Mouse (Mus musculus) hindbrain, embryonic 14.5 days (tissue): ENCODE data around the gene Hs2st1. TPM values are rescaled to one million over a fixed set of nuclear protein-coding genes. Genes with fewer than 3 reads are reported as not detected.

ENCODE experiments used
- ATAC-seq: fragments of 200-750 bp; cut with Nextera tagmentation; 2 replicates; pipeline ENCODE4 v1.8.0; 2017; ENCODE audit warnings: moderate number of reproducible peaks, mild to moderate bottlenecking, moderate TSS enrichment, moderate library complexity; ENCODE audit not compliant: low FRiP score
- DNase-seq: peaks from one replicate; pipeline ENCODE4 v3.0.0-alpha.2; 2015; ENCODE audit warnings: low spot score
- H3K27ac ChIP-seq: fragments of 300-500 bp; sonication (generic); 2 replicates; pipeline ENCODE4 v1.5.1; 2014; ENCODE audit warnings: mild to moderate bottlenecking, moderate library complexity
- H3K27me3 ChIP-seq: fragments of 300-500 bp; sonication (generic); 2 replicates; pipeline ENCODE4 v1.6.1; 2014; ENCODE audit warnings: mild to moderate bottlenecking, low read length, mixed read lengths; ENCODE audit not compliant: control insufficient read depth, insufficient read depth
- H3K36me3 ChIP-seq: fragments of 300-500 bp; sonication (generic); replicated peaks from 2 replicates; pipeline ENCODE4 v1.6.1; 2014; ENCODE audit not compliant: control insufficient read depth, insufficient read depth
- H3K4me1 ChIP-seq: fragments of 300-500 bp; sonication (generic); replicated peaks from 2 replicates; pipeline ENCODE4 v1.6.1; 2014; ENCODE audit warnings: antibody characterized with exemption, low read length, mixed read lengths; ENCODE audit not compliant: control insufficient read depth, insufficient read depth
- H3K4me2 ChIP-seq: fragments of 300-500 bp; sonication (generic); replicated peaks from 2 replicates; pipeline ENCODE4 v1.6.1; 2014; ENCODE audit warnings: mild to moderate bottlenecking, moderate library complexity
- H3K4me3 ChIP-seq: fragments of 300-500 bp; sonication (generic); replicated peaks from 2 replicates; pipeline ENCODE4 v1.5.1; 2014; ENCODE audit warnings: mild to moderate bottlenecking, low read length
- H3K9ac ChIP-seq: fragments of 300-500 bp; sonication (generic); 2 replicates; pipeline ENCODE4 v1.6.1; 2014
- H3K9me3 ChIP-seq: fragments of 300-500 bp; sonication (generic); 2 replicates; pipeline ENCODE4 v1.6.1; 2016; ENCODE audit warnings: low read length; ENCODE audit not compliant: control insufficient read depth
- WGBS: fragments of 180-500 bp; shearing (Covaris S2); extraction: QIAGEN DNeasy Blood & Tissue Kit; methylation state at CpG from one replicate; pipeline ENCODE4 v1.1.7; 2014; 5-methylcytosine and 5-hydroxymethylcytosine counted together
- polyA plus RNA-seq: library from polyadenylated mRNA; unstranded; fragments of >200 nt; fragmentation: Nextera tagmentation; extraction: Ambion mirVana; gene quantifications from 2 replicates; pipeline ENCODE4 v1.2.1, GENCODE M21; 2014

Gene Hs2st1
- polyA plus RNA-seq, 1 experiment from 2014 or later, result 15.2 TPM

DNA sequence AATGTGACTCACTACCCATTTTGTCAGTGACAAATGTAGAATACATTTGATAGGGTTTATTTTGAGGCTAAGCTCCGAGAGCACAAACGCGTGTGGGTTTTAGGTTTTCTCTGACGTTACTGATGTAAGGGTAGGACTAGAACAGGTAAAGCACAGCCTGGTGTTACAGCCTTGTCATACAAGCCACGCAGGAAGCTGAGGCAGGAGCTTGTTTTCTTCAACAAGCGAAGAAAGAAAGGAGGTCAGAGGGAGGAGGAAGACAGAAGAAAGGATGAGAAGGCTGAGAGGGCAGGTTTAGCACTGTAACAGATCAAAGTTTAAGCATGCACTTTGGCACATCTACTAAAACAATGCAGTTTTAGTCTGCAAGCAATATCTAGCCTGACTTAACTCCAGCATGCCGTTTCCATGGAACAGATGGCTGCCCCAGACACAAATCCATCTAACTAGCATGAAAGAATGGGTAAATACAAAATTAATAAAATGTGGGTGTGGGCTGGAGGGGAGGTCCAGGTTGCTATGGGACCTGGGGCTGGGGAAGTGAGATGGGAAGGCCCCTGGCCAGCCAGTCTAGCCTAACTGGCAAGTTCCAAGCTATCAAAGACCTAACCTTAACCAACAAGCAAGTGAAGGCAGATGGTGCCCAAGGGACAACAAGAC lies 21.7 kb downstream of the Hs2st1 start:
- H3K4me3 ChIP-seq, result no peak overlapping the region
- no peaks in the 10 kb centered on the region for H3K9me3 ChIP-seq
- DNase-seq, result no peak
- 82% methylated on average over 7 of the region's 7 CpGs for WGBS
- no peak overlapping the region for H3K4me2 ChIP-seq
- no peaks in the 10 kb centered on the region for H3K36me3 ChIP-seq
- H3K4me1 ChIP-seq, result peaks cover 22% of the 10 kb centered on the region
- H3K9ac ChIP-seq, result no peak overlapping the region
- H3K27me3 ChIP-seq, result no peaks in the 10 kb centered on the region
- no peak overlapping the region for H3K27ac ChIP-seq
- ATAC-seq, result no peak

DNA sequence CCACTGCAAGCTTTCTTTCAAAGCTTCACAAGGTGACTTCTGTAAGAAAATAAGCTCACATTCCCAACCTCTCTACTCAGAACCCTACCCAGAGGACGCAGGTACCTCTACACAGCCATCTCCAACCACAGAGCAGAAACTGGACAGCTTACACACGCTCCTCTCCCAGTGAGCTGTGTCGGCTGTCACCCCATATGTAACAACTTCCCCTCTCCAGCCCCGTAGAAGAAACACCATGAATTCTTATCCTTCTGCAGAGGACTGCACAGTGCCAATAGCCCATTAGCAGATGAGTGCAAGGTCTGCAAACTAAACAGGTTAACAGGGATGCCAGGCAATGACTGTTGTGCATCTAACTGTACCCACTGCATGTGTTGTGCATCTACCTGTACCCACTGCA lies 23.5 kb downstream of the Hs2st1 start:
- ATAC-seq (no peak), DNase-seq (no peak)
- WGBS, result 53% methylated on average over 4 of the region's 4 CpGs
- Histone ChIP-seq H3K36me3 (no peaks in the 10 kb centered on the region), H3K4me3 (no peak overlapping the region), H3K4me1 (peaks cover 20% of the 10 kb centered on the region), H3K4me2 (no peak overlapping the region), H3K27me3 (no peaks in the 10 kb centered on the region), H3K27ac (no peak overlapping the region; the same call in 1 of the 2 replicates), H3K9ac (no peak overlapping the region), H3K9me3 (no peaks in the 10 kb centered on the region)

DNA sequence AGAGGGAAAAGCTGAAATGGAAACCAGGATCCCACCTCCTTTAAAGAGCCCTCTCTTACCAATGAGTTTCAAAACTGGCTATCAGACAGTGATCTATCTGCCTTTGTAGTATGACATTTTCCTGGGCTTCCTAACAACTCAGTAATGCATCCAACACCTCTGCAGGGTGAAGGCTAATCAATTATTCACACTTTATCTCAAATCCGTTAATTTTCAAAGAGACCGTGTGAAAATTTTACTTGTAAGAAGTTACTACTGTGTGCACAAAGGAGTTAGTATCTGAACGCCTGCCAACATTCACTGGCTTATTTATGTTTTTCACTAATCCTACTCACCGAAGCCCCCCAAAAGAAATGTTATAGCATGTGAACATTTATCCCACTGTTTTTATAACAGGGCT lies 24.1 kb downstream of the Hs2st1 start:
- Histone ChIP-seq H3K4me3 (no peak overlapping the region), H3K9ac (no peak overlapping the region), H3K27me3 (no peaks in the 10 kb centered on the region), H3K27ac (no peak overlapping the region), H3K4me1 (peaks cover 16% of the 10 kb centered on the region), H3K4me2 (no peak overlapping the region), H3K9me3 (no peaks in the 10 kb centered on the region), H3K36me3 (no peaks in the 10 kb centered on the region)
- 23% methylated on average over 4 of the region's 4 CpGs for WGBS
- DNase-seq (no peak), ATAC-seq (no peak)

DNA sequence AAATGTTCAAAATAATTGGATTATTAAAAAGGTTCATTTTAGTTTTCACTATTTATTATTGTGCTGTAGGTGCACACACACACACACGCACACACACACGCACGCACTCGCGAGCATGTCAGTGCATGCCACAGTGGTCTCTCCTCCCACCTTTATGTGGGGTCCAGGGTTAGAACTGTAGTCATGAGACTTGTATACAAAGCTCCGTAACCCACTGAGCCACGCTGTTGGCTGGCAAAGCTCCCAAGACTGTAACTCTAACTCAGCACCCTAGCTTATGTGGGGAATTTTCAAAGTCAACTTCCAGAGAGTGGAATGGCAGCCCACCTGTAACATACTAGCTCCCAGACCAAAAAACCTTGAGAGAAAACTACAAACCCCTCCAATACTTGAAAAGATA lies 24.8 kb downstream of the Hs2st1 start:
- 76% methylated on average over 7 of the region's 7 CpGs for WGBS
- no peak for DNase-seq
- no peak overlapping the region for H3K4me2 ChIP-seq
- peaks cover 16% of the 10 kb centered on the region for H3K4me1 ChIP-seq
- no peak for ATAC-seq
- no peak overlapping the region for H3K9ac ChIP-seq
- H3K27me3 ChIP-seq, result no peaks in the 10 kb centered on the region
- H3K4me3 ChIP-seq, result no peak overlapping the region
- H3K9me3 ChIP-seq, result no peaks in the 10 kb centered on the region
- no peaks in the 10 kb centered on the region for H3K36me3 ChIP-seq
- no peak overlapping the region for H3K27ac ChIP-seq

DNA sequence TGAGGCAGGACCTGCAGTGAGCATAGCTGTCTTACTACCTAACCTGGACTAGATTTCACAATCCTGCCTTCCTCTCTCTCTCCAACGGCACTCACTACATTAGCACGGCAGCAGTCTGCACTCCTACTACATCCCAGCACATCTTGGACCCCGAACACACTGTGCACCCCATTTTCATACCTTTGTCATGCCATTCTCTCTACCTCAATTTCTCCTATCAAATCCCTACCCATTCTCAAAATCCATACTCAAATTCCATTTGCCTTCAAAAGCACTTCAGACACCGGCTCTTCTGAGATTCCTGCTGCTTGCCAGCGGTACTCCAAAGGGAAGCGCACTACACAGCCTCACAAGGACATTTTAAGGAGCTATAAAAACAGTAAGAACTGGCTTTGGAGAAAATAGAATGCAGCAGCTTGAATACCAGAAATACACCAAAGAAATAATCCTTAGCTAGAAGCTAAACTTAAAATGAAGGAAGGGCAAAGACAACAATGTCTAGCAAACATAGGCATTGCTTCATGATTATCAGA lies 28.0 kb downstream of the Hs2st1 start:
- H3K27ac ChIP-seq, result no peak overlapping the region
- DNase-seq (no peak), ATAC-seq (no peak)
- H3K36me3 ChIP-seq, result no peaks in the 10 kb centered on the region
- H3K4me1 ChIP-seq, result peaks cover 16% of the 10 kb centered on the region
- no peaks in the 10 kb centered on the region for H3K9me3 ChIP-seq
- H3K4me2 ChIP-seq, result no peak overlapping the region
- H3K9ac ChIP-seq, result no peak overlapping the region
- 81% methylated on average over 6 of the region's 6 CpGs for WGBS
- no peak overlapping the region for H3K4me3 ChIP-seq
- no peaks in the 10 kb centered on the region for H3K27me3 ChIP-seq

DNA sequence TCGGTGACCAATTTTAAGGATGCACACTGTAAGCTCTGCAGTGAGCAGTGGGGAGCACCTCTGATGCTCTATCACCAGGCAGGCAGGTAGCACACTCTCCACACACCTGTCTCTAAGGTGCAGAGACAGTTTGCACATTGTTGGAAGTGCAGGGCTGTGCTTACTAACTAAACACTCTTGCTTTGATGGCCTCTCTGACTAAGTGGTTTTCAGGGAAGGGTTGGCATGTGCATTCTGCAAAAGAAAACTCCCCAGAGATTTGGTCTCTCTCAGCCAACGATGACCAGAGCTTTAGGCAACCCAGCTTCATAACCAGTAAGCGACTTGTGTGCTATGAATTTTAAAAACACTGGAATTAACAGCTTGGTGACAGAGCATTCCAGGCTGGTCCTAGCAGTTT lies 29.2 kb downstream of the Hs2st1 start:
- Histone ChIP-seq H3K9ac (no peak overlapping the region), H3K36me3 (no peaks in the 10 kb centered on the region), H3K27ac (no peak overlapping the region), H3K27me3 (no peaks in the 10 kb centered on the region), H3K4me3 (no peak overlapping the region), H3K4me1 (peaks cover 8% of the 10 kb centered on the region; the same call in 1 of the 2 replicates), H3K9me3 (no peaks in the 10 kb centered on the region), H3K4me2 (no peak overlapping the region)
- WGBS, result 82% methylated on average over 3 of the region's 3 CpGs
- ATAC-seq (no peak), DNase-seq (no peak)

DNA sequence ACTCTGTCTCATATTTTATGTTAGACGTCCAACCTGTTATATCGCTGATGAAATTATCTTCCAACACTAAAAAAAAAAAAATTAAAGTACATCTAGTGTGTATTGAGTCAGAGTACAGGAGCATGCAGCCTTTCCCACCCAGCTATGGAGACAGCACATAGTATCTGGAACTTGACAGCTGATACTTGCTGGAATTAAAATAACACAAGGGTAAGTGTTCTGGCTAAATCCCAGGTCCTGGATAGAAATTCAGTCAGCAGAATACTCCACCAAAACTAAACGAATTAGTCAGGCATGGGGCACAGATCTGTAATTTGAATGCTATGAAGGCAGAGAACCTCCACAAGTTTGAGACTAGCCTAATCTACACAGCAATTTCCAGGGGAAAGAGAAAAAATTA lies 30.9 kb downstream of the Hs2st1 start:
- Histone ChIP-seq H3K27ac (no peak overlapping the region), H3K4me1 (no peaks in the 10 kb centered on the region), H3K4me3 (no peak overlapping the region), H3K9ac (no peak overlapping the region), H3K4me2 (no peak overlapping the region), H3K27me3 (no peaks in the 10 kb centered on the region), H3K36me3 (no peaks in the 10 kb centered on the region), H3K9me3 (no peaks in the 10 kb centered on the region)
- no peak for ATAC-seq
- no peak for DNase-seq
- 88% methylated on average over 3 of the region's 3 CpGs for WGBS

DNA sequence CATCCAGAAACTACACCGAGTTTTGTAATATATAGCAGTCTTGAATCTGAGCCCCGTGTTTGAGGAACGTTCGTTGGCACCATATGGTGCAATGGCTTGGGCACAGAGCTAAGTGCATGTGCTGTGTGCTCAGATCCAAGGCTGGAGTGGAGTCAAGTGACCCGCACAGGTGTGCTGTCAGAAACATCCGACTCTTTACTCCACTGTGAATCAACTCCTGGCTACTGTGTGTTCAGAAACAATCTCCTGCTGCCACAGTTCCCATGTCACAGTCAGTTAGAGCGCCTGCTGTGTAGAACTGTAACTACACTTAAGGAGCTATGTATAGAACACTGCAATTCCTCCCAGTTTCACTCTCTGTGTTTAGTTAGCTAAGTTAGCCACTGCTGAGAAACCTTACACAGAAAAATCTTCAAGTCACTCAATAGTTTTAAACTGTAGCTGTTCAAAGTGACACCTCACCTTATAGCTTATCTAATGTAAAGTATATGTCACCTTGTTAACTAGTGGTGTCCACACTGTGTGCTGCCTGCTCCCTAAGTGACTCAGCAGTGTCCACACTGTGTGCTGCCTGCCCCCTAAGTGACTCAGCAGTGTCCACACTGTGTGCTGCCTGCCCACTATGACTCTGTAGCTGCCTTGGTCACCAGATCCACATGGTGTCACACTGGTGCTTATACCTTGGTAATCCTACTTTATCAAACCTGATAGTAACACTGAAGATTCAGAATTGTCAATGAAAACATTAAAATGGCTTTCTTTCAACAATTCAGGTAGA lies 32.7 kb downstream of the Hs2st1 start:
- no peak overlapping the region for H3K27ac ChIP-seq
- DNase-seq, result no peak
- no peaks in the 10 kb centered on the region for H3K36me3 ChIP-seq
- H3K27me3 ChIP-seq, result no peaks in the 10 kb centered on the region
- no peak overlapping the region for H3K9ac ChIP-seq
- H3K4me2 ChIP-seq, result no peak overlapping the region
- ATAC-seq, result no peak
- no peaks in the 10 kb centered on the region for H3K9me3 ChIP-seq
- WGBS, result 83% methylated on average over 7 of the region's 7 CpGs
- no peaks in the 10 kb centered on the region for H3K4me1 ChIP-seq
- no peak overlapping the region for H3K4me3 ChIP-seq

DNA sequence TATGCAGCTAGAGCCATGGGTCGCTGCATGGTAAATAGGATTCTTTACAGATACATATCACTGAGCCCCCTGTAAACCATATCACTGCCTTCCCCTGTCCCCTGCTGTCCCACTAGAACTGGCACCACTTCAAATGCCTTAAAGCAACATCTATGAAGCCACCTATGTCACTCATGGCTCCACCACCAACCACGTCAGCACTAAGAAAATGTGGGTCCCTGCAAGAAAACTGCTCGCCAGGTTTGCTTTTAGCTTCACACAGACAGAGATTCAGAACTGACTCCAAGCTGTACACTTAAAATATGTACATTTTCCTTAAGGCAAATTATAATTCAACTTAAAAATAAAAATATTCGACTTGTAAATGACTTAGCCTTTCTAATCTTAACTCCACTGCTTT lies 34.9 kb downstream of the Hs2st1 start:
- H3K4me2 ChIP-seq, result no peak overlapping the region
- WGBS, result 94% methylated on average over 4 of the region's 4 CpGs
- no peak for DNase-seq
- no peak overlapping the region for H3K4me3 ChIP-seq
- H3K27me3 ChIP-seq, result no peaks in the 10 kb centered on the region
- no peak overlapping the region for H3K9ac ChIP-seq
- no peaks in the 10 kb centered on the region for H3K36me3 ChIP-seq
- H3K4me1 ChIP-seq, result no peaks in the 10 kb centered on the region
- H3K27ac ChIP-seq, result no peak overlapping the region
- H3K9me3 ChIP-seq, result no peaks in the 10 kb centered on the region
- no peak for ATAC-seq
